Mouse (Mus musculus) spleen, postnatal 14 days (tissue): ENCODE measurements at regions not wholly inside any gene's neighbourhood (a gene's known extent, or its start where the extent isn't known, plus 50 kb on each side); places are given as distances from the start of the nearest gene placed in this dataset.

Source experiments
- DNase-seq, 2 experiments: peaks; one replicate each; pipeline ENCODE4 v3.0.0; 2021 to 2022; ENCODE audit warnings: low spot score in 2 of 2

DNA sequence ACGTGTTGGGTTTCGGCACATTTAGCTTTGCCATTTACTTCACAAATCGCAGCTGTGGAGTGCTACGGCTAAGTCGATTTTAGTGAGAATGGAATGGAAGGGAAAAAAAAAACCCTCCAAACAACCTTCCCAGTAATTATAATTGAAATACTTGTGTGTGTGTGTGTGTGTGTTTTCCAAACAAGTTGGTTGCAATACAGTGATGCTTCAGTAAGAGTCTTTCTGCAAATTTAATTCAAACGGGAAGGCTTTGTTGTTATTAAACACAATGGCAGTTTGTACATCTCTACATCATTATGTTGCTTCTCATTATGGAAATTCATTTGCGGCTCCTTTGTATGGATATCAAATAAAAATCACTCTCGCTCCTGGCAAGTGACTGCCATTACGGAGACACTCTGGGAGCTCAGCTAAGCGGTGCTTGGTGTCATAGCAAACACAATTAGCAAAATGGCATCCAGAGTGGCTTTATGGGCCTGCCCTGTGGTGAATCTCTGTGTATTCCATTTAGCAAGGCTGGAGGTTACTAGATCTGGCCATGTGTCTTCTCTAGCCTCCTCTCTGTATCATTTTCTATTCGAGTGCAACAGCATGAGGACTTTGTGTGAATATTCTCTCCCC is 165.4 kb upstream of the Kif2a start:
- DNase-seq, result no peak

DNA sequence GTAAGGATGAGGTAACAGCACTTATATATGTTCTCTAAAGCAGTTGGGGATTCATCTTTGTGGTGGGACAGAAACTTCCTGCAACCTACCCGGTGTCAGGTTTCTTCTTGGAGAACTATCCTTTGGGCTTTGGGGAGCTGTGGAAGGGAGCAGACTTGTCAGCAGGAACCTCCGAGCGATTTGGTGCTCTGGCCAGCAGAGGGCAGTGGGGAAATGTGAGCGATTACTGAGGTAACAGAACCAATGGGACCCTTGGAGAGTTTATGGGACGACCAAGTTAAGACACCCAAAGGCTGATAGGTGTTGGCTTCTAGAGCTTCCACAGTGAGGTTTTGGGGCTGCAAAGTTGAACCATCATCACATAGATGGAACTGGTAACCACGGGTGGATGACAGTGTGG is 160.6 kb upstream of the Kif2a start:
- DNase-seq, result peak in 1 of 2 experiments; percentile 14

DNA sequence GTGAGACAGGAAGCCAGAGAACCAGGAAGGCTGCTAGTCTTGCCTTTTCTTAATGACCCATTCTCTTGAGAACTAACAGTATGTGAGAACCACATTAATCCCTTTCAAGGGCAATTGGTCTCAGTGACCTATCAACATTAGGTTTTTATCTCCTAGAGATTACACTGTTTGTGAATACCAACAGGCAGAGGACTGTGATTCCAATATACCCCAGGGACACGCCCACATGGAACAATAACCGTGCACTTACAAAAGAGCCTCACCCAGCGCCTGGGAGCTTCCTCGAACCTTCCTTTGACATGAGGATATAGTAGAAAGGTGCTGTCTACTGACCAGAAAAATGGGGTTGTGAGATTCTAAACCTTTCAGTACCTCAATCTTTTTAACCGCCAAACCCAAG is 157.6 kb upstream of the Kif2a start:
- no peak for DNase-seq

DNA sequence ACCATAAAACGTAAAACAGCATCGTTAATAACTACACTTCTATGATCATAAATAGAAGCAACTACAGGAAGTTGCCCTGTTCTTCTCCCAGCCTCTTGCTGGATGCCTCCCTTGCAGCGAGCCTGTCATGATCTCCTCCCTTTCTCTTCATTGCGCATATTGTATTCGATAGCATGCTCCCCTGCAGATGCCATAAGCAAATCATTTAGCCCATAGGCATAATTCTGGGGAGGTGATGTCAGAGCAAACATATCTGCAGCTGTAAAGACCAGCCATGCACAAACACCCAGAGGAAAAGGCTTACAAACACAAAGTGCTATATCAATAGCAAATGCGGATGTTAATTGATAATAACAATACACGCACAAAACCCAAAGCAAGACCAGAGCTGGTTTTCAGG is 155.7 kb upstream of the Kif2a start:
- no peak for DNase-seq

DNA sequence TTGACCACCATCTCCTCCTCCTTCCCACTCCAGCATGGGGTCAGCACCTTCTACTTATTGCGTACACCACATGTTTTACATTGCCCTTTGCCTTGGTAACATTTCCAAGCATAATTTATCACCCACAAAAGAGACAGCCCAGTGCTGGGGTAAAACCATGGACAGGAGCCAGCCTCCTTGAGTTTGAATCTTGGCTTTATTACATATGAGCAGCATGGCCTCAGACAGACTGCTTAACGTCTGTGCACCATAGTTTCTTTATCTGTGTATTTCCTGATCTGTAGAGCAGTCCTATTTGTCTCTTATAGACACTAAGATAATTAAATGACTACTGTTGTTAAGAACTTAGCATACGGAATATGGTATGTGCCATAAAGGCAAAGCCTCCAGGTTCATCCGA is 154.0 kb upstream of the Kif2a start:
- no peak for DNase-seq

DNA sequence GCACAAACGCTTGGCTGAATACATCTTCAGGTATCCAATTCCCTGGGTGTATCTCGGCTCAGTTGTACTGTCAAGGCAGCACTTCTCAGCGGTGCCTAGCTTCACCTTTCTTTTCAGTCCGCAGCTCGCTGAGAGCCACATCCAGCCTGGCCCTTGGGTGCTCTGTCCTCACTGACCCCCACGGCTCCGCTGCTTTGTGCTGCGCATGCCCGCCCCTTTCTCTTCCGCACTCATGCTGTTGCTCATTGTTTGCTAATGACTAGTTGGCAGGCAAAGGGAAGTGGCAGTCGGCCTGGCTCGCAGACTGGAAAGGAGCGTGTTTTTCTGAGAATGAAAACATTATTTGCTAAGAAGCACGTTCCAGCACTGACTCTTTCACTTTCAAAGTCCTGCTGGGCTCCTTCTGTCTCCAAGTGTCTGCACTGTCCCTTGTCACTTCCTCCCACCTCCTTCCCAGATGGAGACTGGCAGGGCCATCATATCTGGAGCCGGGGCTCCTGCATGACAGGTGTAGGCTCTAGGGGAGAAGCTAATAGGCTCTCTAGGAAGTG is 146.7 kb upstream of the Kif2a start:
- no peak for DNase-seq

DNA sequence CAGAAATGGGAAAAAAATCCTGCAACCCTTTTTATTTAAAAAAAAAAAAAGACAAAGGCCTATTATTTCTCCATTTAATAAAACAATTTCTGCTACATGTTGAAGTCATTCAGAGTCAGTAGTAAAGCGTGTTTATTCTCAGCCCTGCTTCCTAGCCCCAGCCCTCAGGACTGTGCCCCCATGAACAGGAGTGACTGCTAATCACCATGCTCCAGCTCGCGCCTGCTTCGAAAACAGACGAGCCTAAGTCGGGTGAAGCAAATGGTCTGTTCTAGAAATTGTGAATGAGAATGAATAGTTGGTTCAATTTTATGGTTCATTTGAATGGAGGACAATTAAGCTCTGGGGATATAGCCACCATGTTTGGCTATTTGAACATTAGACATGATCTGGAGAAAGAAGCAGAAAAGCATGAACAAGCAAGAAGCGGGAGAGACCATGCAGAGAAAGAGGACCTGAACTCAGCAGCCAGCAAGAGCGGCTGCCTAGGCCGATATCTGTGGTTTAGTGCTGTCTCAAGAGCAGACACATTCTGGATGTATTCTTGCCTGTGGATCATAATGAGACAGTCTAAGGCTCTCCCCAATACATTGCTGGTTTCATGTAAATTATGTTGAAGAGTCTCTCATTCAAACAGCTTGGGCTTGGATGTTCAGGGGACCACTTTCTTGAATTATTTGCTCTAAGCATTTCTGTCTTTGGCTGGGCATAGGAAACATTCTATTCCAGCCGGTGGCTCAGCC is 146.1 kb upstream of the Kif2a start:
- DNase-seq, result no peak

DNA sequence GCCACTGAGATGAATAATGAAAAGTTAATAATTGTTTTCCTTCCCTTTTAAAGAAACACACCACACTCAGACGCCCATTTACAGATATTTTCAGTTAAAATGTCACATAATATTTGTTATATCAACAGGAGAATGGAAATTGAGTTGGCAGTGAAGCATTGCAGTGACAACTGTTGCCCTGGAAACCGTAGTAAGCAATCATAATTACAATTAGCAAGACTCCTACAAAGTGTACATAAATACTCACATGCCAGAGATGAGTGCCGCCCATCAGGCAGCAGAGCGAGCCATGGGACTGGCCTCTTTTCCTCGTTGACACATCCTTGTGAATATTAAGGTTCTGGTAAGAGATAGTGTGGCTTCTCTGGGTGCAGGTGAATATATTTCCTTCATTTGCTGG is 129.6 kb upstream of the Kif2a start:
- DNase-seq, result no peak

DNA sequence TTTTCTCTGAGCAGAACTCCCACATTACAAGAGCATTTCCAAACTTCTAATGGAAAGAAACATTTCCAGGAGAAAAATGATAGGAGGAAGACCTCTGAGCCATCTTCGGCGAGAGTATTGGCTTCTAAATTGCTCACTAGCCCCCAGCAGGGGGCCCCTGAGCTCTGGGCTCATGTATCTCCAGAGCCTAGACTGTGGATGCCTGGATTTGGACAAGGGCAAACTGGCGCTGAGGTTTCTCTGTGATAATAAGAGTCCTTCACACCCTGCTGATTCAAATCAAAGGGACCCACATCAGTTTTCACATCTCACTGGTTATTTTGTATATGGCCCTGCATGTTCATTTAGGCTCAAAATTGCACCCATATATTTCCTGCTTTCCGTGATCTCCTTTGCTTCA is 119.3 kb upstream of the Kif2a start:
- no peak for DNase-seq

DNA sequence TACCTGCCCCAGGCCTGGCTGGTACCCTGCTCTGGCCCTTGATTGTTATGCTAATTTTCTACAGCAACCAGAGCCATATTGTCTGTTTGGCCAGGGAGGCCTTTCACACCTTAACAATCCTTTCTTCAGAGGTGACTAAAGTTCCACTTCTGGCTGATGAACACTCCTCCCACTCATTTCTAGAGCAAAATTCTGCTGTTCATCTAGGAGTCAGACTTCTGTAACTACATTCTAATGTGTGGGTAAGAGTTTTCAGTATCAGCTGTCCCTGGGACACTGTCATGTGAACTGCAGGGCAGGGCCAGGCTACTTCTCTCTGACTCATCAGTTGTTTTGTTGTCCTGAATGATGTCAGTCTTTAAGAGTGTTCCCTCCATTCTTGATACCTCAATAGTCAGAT is 112.2 kb upstream of the Kif2a start:
- no peak for DNase-seq

DNA sequence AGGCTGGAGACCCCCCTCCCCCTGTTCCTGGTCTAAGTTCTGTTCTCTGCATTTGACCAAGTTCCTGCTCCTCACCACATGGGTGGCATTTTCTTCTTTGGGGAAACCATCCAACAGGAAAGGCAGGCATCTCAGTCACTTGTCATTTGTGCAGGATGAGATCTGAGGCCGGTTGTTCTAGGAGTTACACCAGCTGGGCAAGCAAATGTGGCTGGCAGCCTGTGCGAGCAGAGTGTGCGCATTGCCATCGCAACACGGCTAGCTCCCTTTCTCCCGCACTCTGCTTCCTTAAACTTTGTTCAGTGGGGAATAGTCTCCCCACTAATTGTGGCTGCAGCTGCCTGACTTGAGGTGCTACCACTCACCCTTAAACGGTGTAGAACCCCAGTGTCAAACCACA is 104.7 kb upstream of the Kif2a start:
- DNase-seq, result no peak

DNA sequence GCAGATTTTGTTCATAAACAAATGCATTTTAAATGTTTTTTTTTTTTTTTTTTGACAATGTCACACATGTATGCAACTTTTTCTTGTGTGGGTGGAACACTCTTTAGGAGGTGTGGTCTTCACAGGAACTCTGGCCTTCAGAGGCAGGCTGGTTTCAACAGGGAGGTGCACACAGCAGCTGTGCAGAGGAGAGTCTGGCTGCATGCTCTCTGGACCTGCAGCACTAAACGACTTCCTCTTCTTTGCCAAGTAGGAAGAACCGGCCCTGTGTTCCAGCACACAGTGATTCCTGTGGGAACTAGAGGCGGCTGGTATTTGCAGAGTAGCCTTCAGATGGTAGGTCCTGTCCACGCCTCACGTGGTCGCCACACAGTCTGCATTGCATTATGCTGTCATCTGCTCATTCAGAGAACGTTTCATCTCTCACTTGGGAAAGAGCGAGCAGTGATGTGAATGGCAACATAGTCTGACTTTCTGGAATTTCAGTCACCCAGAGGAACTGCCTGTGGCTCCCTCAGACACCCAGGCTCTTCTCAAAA is 102.3 kb upstream of the Kif2a start:
- DNase-seq, result no peak

DNA sequence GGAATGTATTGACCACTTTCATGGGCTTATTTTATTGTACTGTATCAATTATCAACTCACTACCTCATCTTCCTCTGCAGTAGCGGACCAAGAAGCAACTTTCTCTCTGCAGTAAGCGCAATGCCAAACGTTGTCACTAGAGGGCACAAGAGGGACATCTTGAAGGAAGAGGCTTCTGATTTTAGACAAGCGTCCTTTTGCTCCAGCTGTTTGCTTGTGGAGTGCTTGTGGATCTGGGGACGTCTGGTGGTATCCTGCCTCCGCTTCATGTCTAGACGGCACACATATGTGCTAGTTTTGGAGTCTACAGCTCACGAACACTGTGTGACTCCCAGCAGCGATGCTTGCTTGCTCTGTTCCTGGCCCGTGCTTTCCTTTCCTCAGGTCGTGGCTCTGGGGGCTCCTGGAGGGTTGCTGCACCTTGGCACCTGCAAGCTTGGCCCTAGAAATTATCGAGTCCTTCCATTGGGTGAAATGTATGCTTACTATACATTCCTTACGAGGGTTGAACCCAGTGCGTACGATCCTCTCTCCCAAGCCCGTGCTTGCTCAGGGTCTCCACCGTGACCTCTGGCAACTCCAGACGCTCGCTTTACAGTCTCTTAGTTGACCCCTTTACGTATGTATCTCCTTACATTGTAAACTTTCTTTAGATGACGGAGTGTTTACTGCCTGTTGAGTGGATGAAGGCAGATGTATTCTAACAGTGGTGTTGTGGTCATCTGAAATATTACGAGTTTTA is 92.2 kb upstream of the Kif2a start:
- DNase-seq, result peak; percentile 52 to 73

DNA sequence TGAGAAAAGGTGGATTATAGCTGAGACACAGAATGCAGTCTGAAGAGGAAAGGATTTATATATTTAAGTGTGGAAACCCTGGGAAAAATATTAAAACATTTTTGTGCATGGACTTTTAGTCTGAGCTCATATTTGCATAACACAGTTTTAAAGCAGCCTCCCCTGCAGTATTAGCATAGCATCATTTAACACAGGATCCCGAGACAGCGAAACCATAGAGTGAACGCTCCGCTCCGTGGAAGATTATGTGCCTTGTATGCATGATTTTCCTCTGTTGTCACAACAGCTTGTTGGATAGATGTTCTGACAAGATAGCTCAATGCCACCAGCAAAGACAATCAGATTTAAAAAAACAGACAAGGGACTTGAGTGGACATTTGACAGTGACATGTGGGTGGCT is 86.1 kb upstream of the Kif2a start:
- DNase-seq, result no peak

DNA sequence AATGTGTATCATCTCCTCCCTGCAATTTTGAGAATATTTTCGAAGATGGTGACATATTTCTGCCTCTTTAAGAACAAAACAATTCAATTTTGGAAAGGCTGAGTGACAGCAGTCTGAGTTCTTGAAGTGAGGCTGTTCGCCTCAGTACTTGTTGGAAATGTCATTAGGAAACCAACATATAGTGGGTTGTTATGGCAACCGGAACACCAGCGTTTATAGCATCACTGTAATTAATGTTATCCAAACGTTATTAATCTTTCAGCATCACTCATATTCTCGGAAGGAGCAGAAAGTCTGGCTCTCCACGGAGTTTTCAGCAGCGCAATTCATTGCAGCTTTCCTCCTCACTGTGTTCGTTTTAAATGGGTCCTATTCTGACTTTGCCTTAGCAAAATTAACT is 85.6 kb upstream of the Kif2a start:
- no peak for DNase-seq

DNA sequence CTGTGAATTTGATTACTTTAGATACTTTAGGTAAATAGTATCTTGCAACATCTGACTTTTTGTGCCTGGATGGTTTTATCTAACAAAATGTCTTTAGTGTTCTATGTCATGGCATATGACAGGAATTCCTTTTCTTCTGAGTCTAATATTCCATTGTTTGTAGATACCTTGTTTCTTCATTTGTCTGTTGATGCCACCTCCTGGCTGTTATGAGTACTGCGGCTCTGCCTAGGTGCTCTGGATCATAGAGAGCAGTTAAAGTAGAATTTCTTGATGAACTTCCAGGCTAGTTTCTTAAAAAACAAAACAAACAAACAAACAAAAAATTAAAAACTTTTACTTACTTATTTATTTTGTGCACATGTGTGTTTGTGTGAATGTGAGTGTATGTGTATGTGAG is 83.6 kb upstream of the Kif2a start:
- DNase-seq, result peak; percentile 19 to 56

DNA sequence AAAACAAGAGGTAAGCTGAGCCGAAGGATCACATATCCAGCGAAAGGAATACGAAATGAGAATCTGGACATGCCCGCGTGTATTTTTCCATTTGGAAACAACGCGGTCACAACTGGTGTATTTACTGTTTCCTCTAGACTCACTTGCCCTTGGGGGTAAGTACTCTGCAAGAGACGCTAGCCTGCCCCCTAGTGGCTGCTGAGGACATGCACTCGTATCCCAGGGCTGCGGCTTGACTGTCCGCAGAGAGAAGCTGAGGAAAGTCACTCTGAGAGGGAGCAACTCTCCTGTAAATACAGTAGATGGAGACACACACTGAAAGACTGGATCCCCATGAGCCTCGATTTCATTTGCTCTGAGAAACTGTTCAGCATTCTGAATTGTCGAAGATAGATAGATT is 79.7 kb upstream of the Kif2a start:
- peak; percentile 83 to 91 for DNase-seq

DNA sequence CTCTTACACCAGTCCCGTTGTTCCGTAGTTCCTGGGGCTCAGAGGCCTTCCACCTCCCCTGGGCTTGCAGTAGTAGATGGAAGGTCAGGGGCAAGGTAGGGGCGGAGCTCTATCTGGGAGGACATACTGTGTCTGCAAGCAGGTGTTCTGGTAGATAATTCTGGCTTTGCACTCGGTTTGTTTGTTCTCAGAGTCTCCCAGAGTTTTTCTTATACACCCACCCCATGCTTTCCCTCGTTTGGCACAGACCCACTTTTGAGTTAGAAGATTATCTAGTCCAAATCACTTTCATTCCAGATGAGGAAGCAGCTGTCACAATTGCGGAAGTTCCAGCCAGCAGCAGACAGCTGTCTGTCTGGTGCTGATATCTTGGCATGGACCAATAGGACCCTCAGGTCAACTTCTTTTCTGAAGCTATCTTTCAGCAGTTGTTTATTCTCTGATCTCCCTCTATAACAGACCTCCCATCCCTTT is 79.0 kb upstream of the Kif2a start:
- DNase-seq, result peak; percentile 45 to 65

DNA sequence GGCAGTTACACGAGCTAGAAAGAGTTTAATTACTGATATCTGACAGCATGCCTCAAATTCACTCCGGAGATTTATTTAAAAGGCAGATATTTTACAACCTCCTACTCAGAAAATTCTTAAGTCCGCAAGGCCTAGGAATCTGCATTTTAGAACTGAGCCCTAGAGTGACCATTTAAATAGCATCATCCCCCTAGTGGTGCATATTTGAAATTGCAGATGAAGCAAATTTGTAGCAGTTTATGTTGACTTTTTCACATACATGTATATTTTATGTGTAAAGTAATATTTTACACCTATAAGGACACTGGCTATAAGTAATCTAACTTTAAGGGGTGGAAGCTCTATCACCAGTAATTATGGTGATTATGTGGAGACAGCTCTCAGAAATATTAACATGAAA is 78.2 kb upstream of the Kif2a start:
- no peak for DNase-seq

DNA sequence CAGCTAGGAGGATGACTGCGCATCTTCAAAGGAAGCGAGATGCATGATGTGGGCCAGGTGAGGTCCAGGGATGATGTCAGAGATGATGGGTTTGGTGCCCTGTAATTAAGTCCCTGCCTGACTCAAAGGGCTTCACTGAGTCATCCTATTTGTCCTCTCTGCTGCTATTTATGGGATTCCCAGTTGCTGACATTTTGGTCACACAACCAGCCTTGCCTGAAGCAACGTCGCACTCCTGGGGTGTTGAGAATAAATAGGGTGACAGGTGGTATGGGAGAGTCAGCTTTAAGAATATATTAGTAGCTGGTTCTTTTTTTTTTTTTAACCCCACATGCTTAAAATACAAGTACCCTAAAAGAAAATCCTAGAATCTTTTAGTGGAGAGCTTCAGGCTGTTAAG is 75.1 kb upstream of the Kif2a start:
- no peak for DNase-seq

DNA sequence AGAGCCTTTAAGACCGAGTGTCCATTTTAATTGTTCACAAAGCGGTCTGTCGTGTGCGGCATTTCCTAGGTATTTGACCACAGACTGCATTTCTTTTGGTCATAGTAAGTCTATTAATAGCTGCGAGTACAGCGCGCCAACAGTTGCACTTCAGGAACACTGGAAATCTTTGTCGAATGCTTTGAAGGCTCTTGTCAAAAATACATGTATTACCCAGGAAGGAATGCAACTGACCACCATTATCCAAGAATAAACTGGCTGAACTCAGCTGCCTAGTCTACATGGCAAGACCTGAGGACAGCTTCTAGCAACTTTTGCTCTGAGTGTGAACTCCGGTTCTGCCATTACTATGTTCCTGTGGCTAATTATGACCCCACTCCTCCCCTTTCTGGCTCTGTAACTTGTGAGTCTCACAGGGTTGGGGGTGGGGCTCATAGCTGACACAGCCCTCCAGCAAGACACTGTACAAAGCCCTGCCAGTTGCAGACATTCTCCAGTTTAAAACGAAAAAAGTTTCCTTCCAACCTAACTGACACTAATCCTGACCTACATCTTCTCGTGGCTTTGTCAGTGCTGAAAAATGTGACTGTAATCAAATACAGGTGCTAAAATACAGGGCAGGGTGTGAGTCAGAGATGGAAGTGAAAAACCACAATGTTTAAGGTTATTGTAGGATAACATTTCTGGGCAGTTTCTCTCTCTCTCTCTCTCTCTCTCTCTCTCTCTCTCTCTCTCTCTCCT is 73.2 kb upstream of the Kif2a start:
- DNase-seq, result no peak

DNA sequence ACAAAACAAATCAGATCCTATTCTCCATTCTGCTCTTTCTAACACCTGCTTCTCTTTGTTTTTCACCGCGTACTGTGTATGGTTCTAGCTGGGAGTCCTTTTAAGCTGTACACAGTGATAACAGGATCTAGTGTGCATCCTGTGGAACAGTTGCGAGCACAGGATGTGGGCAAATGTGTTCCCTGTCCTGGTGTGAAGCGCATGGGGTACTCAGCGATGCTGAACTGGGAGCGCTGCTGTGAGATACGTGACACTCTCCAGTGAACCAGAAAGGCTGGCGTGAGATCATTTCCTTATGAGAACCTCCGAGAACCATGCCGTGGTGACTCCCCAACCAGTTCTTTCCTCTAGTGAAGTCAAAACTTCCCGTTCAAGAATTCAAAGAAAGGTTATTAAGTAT is 72.6 kb upstream of the Kif2a start:
- no peak for DNase-seq
